Mouse (Mus musculus) lung, postnatal 0 days (tissue): ENCODE measurements around the gene Ppp1ca.

Experiments used
- CTCF ChIP-seq: IDR thresholded peaks from 2 replicates; pipeline ENCODE4 v1.5.1; 2016; ENCODE audit warnings: antibody characterized with exemption, mild to moderate bottlenecking
- EP300 ChIP-seq: IDR thresholded peaks from 2 replicates; pipeline ENCODE4 v1.6.1; 2016; ENCODE audit warnings: antibody characterized with exemption, mild to moderate bottlenecking, control low read depth

DNA sequence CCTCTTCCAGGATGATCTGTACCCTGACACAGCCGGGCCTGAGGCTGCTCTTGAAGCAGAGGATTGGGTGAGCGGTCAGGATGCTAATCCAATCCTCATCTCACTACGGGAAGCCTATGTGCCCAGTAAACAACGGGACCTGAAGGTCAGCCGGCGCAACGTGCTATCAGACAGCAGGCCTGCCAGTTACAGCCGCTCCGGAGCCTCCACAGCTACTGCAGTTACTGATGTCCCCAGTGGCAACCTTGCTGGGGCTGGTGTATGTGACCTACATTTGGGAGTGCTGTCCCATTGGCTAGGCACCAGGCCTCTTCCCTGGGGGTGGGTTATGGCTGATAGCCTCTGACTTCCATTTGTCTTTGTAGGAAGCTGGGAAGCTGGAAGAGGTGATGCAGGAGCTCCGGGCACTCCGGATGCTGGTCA is 38.6 kb upstream of the Ppp1ca start, which contains the start of gene Ptprcap:
- TF ChIP-seq CTCF, result no peak
- no peak for TF ChIP-seq EP300
